Mouse (Mus musculus) CH12.LX (cell line): Measurements from ENCODE around the gene Rdm1. TPM values are rescaled to one million over a fixed set of nuclear protein-coding genes. Genes with fewer than 3 reads are reported as not detected.

Experiments used
- DNase-seq: peaks from one replicate; pipeline ENCODE4 v3.0.0-alpha.2; 2013; ENCODE audit errors: extremely low read depth
- H3K27ac ChIP-seq: 2 replicates; pipeline ENCODE4 v1.5.1; 2012; ENCODE audit warnings: low read depth, mild to moderate bottlenecking, control low read depth, moderate library complexity; ENCODE audit not compliant: insufficient read depth
- H3K27me3 ChIP-seq: replicated peaks from 2 replicates; pipeline ENCODE3; 2012; ENCODE audit warnings: inconsistent platforms
- H3K36me3 ChIP-seq, 2 experiments: replicated peaks in 1 of 2; 2 replicates each; pipeline versions ENCODE3 to v1.6.1; 2012; ENCODE audit warnings: inconsistent platforms in 1 of 2, low read length in 1 of 2, mild to moderate bottlenecking in 1 of 2, mixed read lengths in 1 of 2, moderate library complexity in 1 of 2; ENCODE audit not compliant: control insufficient read depth in 1 of 2, insufficient read depth in 1 of 2
- H3K4me1 ChIP-seq, 2 experiments: 2 replicates each; pipeline ENCODE4 v1.6.1; 2012; ENCODE audit warnings: inconsistent platforms in 1 of 2, moderate library complexity in 1 of 2; ENCODE audit not compliant: insufficient read depth in 2 of 2, control insufficient read depth in 1 of 2
- H3K4me2 ChIP-seq: 2 replicates; pipeline ENCODE4 v1.6.1; 2012; ENCODE audit warnings: low read depth, mild to moderate bottlenecking, control low read depth; ENCODE audit not compliant: poor library complexity, insufficient read depth, severe bottlenecking
- H3K4me3 ChIP-seq, 3 experiments: fragments of 150-350 bp in 1 of 3; sonication (generic) in 1 of 3; replicated peaks in 1 of 3; 2 replicates each; pipeline versions ENCODE3 to v1.5.1; 2011 to 2012; ENCODE audit warnings: low read depth in 2 of 3, low read length in 2 of 3, mild to moderate bottlenecking in 2 of 3, moderate library complexity in 2 of 3, control low read depth in 1 of 3, improper control_type of control experiment in 1 of 3, inconsistent platforms in 1 of 3, mixed read lengths in 1 of 3; ENCODE audit not compliant: poor library complexity in 1 of 3
- H3K79me2 ChIP-seq: replicated peaks from 2 replicates; pipeline ENCODE4 v1.6.1; 2012; ENCODE audit warnings: mild to moderate bottlenecking, moderate library complexity; ENCODE audit not compliant: control insufficient read depth, poor library complexity, insufficient read depth, severe bottlenecking; ENCODE audit errors: extremely low read depth
- H3K9ac ChIP-seq: 2 replicates; pipeline ENCODE4 v1.6.1; 2012; ENCODE audit warnings: low read depth, mild to moderate bottlenecking, control low read depth, moderate library complexity; ENCODE audit not compliant: insufficient read depth
- H3K9me3 ChIP-seq: replicated peaks from 2 replicates; pipeline ENCODE3; 2012; ENCODE audit warnings: low read length, inconsistent platforms, mixed read lengths
- BHLHE40 ChIP-seq: IDR thresholded peaks from 2 replicates; pipeline ENCODE4 v1.6.1; 2011; ENCODE audit warnings: mild to moderate bottlenecking, low read depth, low read length, improper control_type of control experiment
- CHD1 ChIP-seq: IDR thresholded peaks from 2 replicates; pipeline ENCODE4 v1.6.1; 2012; ENCODE audit warnings: low read depth, low read length, improper control_type of control experiment, inconsistent platforms
- CTCF ChIP-seq, 2 experiments: IDR thresholded peaks in 1 of 2; conservative IDR thresholded peaks in 1 of 2; 2 replicates each; pipeline ENCODE4 v1.5.1; 2011 to 2012; ENCODE audit warnings: low read depth in 2 of 2, low read length in 2 of 2, improper control_type of control experiment in 1 of 2, inconsistent platforms in 1 of 2, mild to moderate bottlenecking in 1 of 2, moderate library complexity in 1 of 2
- E2F4 ChIP-seq: IDR thresholded peaks from 2 replicates; pipeline ENCODE4 v1.6.1; 2011; ENCODE audit warnings: low read depth, low read length, improper control_type of control experiment; ENCODE audit not compliant: insufficient replicate concordance
- EP300 ChIP-seq: IDR thresholded peaks from 2 replicates; pipeline ENCODE4 v1.6.1; 2011; ENCODE audit warnings: low read length, improper control_type of control experiment
- HCFC1 ChIP-seq: IDR thresholded peaks from 2 replicates; pipeline ENCODE4 v1.6.1; 2012; ENCODE audit warnings: low read depth, mild to moderate bottlenecking, inconsistent platforms, low read length, improper control_type of control experiment
- IRF4 ChIP-seq: IDR thresholded peaks from 2 replicates; pipeline ENCODE4 v1.6.1; 2014; ENCODE audit warnings: low read depth, mild to moderate bottlenecking, inconsistent platforms, low read length, improper control_type of control experiment
- JUND ChIP-seq: conservative IDR thresholded peaks from 2 replicates; pipeline ENCODE4 v1.6.1; 2011; ENCODE audit warnings: low read depth, low read length, improper control_type of control experiment
- MAFK ChIP-seq: IDR thresholded peaks from 2 replicates; pipeline ENCODE4 v1.6.1; 2011; ENCODE audit warnings: low read length, improper control_type of control experiment; ENCODE audit not compliant: insufficient replicate concordance
- MAX ChIP-seq: IDR thresholded peaks from 2 replicates; pipeline ENCODE4 v1.6.1; 2011; ENCODE audit warnings: low read length, improper control_type of control experiment
- MEF2A ChIP-seq: IDR thresholded peaks from 2 replicates; pipeline ENCODE4 v1.6.1; 2014; ENCODE audit warnings: low read depth, mild to moderate bottlenecking, inconsistent platforms, low read length, improper control_type of control experiment, borderline replicate concordance
- MXI1 ChIP-seq: IDR thresholded peaks from 2 replicates; pipeline ENCODE4 v1.6.1; 2011; ENCODE audit warnings: mild to moderate bottlenecking, low read depth, low read length, improper control_type of control experiment
- PAX5 ChIP-seq: IDR thresholded peaks from 2 replicates; pipeline ENCODE4 v1.6.1; 2012; ENCODE audit warnings: low read length, inconsistent platforms, mixed read lengths
- RAD21 ChIP-seq: IDR thresholded peaks from 2 replicates; pipeline ENCODE4 v1.6.1; 2011; ENCODE audit warnings: low read depth, mild to moderate bottlenecking, low read length, improper control_type of control experiment, moderate library complexity
- RCOR1 ChIP-seq: conservative IDR thresholded peaks from 2 replicates; pipeline ENCODE4 v1.6.1; 2012; ENCODE audit warnings: low read depth, mild to moderate bottlenecking, inconsistent platforms, low read length, improper control_type of control experiment
- SIN3A ChIP-seq: IDR thresholded peaks from 2 replicates; pipeline ENCODE4 v1.6.1; 2012; ENCODE audit warnings: low read length, improper control_type of control experiment, inconsistent platforms
- SMC3 ChIP-seq: IDR thresholded peaks from 2 replicates; pipeline ENCODE4 v1.6.1; 2011; ENCODE audit warnings: low read depth, low read length, improper control_type of control experiment
- TBP ChIP-seq: conservative IDR thresholded peaks from 2 replicates; pipeline ENCODE4 v1.6.1; 2011; ENCODE audit warnings: low read depth, low read length, improper control_type of control experiment
- TCF12 ChIP-seq: IDR thresholded peaks from 2 replicates; pipeline ENCODE4 v1.6.1; 2014; ENCODE audit warnings: low read depth, mild to moderate bottlenecking, inconsistent platforms, low read length, improper control_type of control experiment
- UBTF ChIP-seq: IDR thresholded peaks from 2 replicates; pipeline ENCODE4 v1.6.1; 2012; ENCODE audit warnings: low read depth, mild to moderate bottlenecking, inconsistent platforms, low read length, improper control_type of control experiment, moderate library complexity
- USF1 ChIP-seq: IDR thresholded peaks from 2 replicates; pipeline ENCODE4 v1.6.1; 2014; ENCODE audit warnings: low read depth, mild to moderate bottlenecking, inconsistent platforms, low read length, improper control_type of control experiment
- USF2 ChIP-seq: conservative IDR thresholded peaks from 2 replicates; pipeline ENCODE4 v1.6.1; 2011; ENCODE audit warnings: low read depth, low read length, improper control_type of control experiment
- ZC3H11A ChIP-seq: IDR thresholded peaks from 2 replicates; pipeline ENCODE4 v1.6.1; 2012; ENCODE audit warnings: low read depth, mild to moderate bottlenecking, inconsistent platforms, low read length, improper control_type of control experiment
- ZKSCAN1 ChIP-seq: IDR thresholded peaks from 2 replicates; pipeline ENCODE4 v1.6.1; 2012; ENCODE audit warnings: low read depth, inconsistent platforms, low read length, improper control_type of control experiment, borderline replicate concordance
- ZMIZ1 ChIP-seq: IDR thresholded peaks from 2 replicates; pipeline ENCODE4 v1.6.1; 2012; ENCODE audit warnings: low read depth, mild to moderate bottlenecking, inconsistent platforms, low read length, improper control_type of control experiment
- ZNF384 ChIP-seq: IDR thresholded peaks from 2 replicates; pipeline ENCODE4 v1.6.1; 2012; ENCODE audit warnings: low read depth, low read length, improper control_type of control experiment, inconsistent platforms
- dilution Hi-C: fragments of 300-500 bp; cut with MboI; formaldehyde crosslinking; loops from 2 replicates; pipeline ENCODE4 v1.14.3; 2020; ENCODE audit warnings: low sequenced_read_pairs; ENCODE audit not compliant: extremely low pct_unique_long_range_greater_than_20kb, extremely low pct_ligation_motif_present
- in situ Hi-C: fragments of 300-500 bp; cut with MboI; formaldehyde crosslinking; loops from 3 replicates; pipeline ENCODE4 v1.14.3; 2019; ENCODE audit warnings: low sequenced_read_pairs, low pct_ligation_motif_present, low pct_unique_long_range_greater_than_20kb, mixed read lengths
- polyA plus RNA-seq: library from polyadenylated mRNA; unstranded; fragments of >175 nt; gene quantifications from 2 replicates; pipeline ENCODE4 v1.2.1, GENCODE M21; 2012; ENCODE audit warnings: low read depth; ENCODE audit not compliant: insufficient read length
- total RNA-seq, 2 experiments: library from RNA; depleted of rRNA; stranded (reverse); fragments of 300-350 nt in 1 of 2; fragments of >200 nt in 1 of 2; gene quantifications; 2 replicates each; pipeline ENCODE4 v1.2.3; 2012 to 2014

The Rdm1 gene
- total and polyA plus RNA-seq, 3 experiments: 9.6 to 28.5 (median 19.2) TPM

- Histone ChIP-seq H3K4me1 (peaks cover 6 to 16% of the 10 kb centered on the region in 2 experiments), H3K4me3 (no peak overlapping the region), H3K36me3 (peaks cover 32 to 57% of the 10 kb centered on the region in 2 experiments), H3K9ac (no peak overlapping the region), H3K79me2 (no peaks in the 10 kb centered on the region), H3K27ac (no peak overlapping the region), H3K27me3 (no peaks in the 10 kb centered on the region), H3K4me2 (no peak overlapping the region), H3K9me3 (no peaks in the 10 kb centered on the region)
- no peak for TF ChIP-seq TBP
- TF ChIP-seq SMC3: no peak
- no peak for TF ChIP-seq JUND
- TF ChIP-seq MXI1: no peak
- TF ChIP-seq EP300: no peak
- TF ChIP-seq CHD1: no peak
- no peak for TF ChIP-seq BHLHE40
- no peak for TF ChIP-seq RCOR1
- no peak for TF ChIP-seq PAX5
- TF ChIP-seq RAD21: no peak
- no peak for TF ChIP-seq CTCF (conservative IDR thresholded peaks at IDR 0.05 in 1 of 2, IDR thresholded peaks at IDR 0.05 in 1 of 2; ENCODE audit: low read depth in 2 of 2, low read length in 2 of 2)
- no peak for TF ChIP-seq UBTF
- no peak for TF ChIP-seq ZNF384
- no peak for TF ChIP-seq HCFC1
- TF ChIP-seq E2F4: no peak
- TF ChIP-seq MEF2A: no peak
- TF ChIP-seq ZMIZ1: no peak
- no peak for TF ChIP-seq ZKSCAN1
- no peak for TF ChIP-seq USF1
- no peak for TF ChIP-seq SIN3A
- dilution Hi-C loops: no loop called here
- no peak for DNase-seq
- in situ Hi-C loops: no loop called here
Measured at GRCm38 (mm10) chr11:101587676-101588075, 39.3 kb upstream of the Rdm1 start.

DNA sequence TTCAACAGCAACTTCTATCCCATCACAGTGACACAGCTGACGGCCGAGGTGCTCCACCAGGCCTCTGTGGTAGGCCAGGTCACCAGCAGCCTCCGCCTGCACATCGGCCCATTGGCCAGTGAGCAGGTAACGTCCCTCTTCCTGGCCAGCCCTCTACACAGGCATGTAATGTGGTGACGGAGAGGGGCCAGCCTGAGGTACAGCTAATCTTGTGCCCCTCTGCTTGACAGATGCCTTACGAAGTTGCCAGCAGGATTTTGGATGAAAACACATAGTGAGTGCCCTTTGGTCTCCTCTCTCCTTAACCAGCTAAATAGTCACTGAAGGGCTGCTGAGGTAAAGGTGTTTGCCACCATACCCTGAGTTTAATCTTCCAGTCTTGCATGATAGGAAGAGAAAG is 38.1 kb upstream of the Rdm1 start:
- H3K9ac ChIP-seq: peak overlapping the region; percentile 40
- no peaks in the 10 kb centered on the region for H3K27me3 ChIP-seq
- H3K36me3 ChIP-seq: peaks cover 32 to 53% of the 10 kb centered on the region in 2 experiments
- dilution Hi-C loops (no loop called here), in situ Hi-C loops (no loop called here)
- no peak overlapping the region for H3K4me2 ChIP-seq
- no peak for DNase-seq
- H3K79me2 ChIP-seq: no peaks in the 10 kb centered on the region
- H3K4me1 ChIP-seq: peaks cover 6 to 16% of the 10 kb centered on the region in 2 experiments
- H3K4me3 ChIP-seq: no peak overlapping the region
- TF ChIP-seq USF1 (no peak), RCOR1 (no peak), TBP (no peak), ZNF384 (no peak), USF2 (no peak), TCF12 (no peak), ZC3H11A (no peak), MAFK (no peak), MAX (no peak), IRF4 (no peak)
- TF ChIP-seq, all 38 proteins: peak for 0
- H3K9me3 ChIP-seq: no peaks in the 10 kb centered on the region
- H3K27ac ChIP-seq: peak overlapping the region; percentile 38; the same call in 1 of the 2 replicates
